Mouse (Mus musculus) testis, adult 2 months (tissue): ENCODE results near the gene Srsf9. TPM values are rescaled to one million over a fixed set of nuclear protein-coding genes. Genes with fewer than 3 reads are reported as not detected.
"Not testable (repeated sequence)": the region's sequence is repeated elsewhere in the genome, so short reads cannot be mapped to it uniquely, and the experiment has no call there.

ENCODE experiments used
- H3K27ac ChIP-seq: fragments of 200-500 bp; 2 replicates; pipeline ENCODE4 v1.5.1; 2012; ENCODE audit warnings: low read depth, low read length; ENCODE audit not compliant: control insufficient read depth, insufficient read depth
- H3K27me3 ChIP-seq: fragments of 200-500 bp; 2 replicates; pipeline ENCODE4 v1.6.1; 2012; ENCODE audit warnings: mild to moderate bottlenecking, low read length, moderate library complexity; ENCODE audit not compliant: control insufficient read depth, insufficient read depth
- H3K36me3 ChIP-seq: fragments of 200-500 bp; 2 replicates; pipeline ENCODE4 v1.6.1; 2012; ENCODE audit warnings: mild to moderate bottlenecking, low read length; ENCODE audit not compliant: control insufficient read depth, insufficient read depth
- H3K4me1 ChIP-seq: fragments of 200-500 bp; 2 replicates; pipeline ENCODE4 v1.6.1; 2012; ENCODE audit warnings: low read length; ENCODE audit not compliant: control insufficient read depth, insufficient read depth
- H3K4me3 ChIP-seq: fragments of 200-500 bp; 2 replicates; pipeline ENCODE4 v1.5.1; 2012; ENCODE audit warnings: low read depth, mild to moderate bottlenecking, low read length, moderate library complexity, mixed read lengths; ENCODE audit not compliant: control insufficient read depth
- CTCF ChIP-seq: fragments of 200-500 bp; IDR thresholded peaks from 2 replicates; pipeline ENCODE4 v1.5.1; 2012; ENCODE audit warnings: low read depth, mild to moderate bottlenecking, inconsistent platforms, low read length, moderate library complexity; ENCODE audit not compliant: control insufficient read depth, insufficient read depth, insufficient replicate concordance
- POLR2A ChIP-seq: fragments of 200-500 bp; IDR thresholded peaks from 2 replicates; pipeline ENCODE4 v1.6.1; 2012; ENCODE audit warnings: low read depth, mild to moderate bottlenecking, inconsistent platforms, low read length, moderate library complexity; ENCODE audit not compliant: control insufficient read depth
- polyA plus RNA-seq: library from polyadenylated mRNA; depleted of rRNA; stranded (reverse); fragments of >200 nt; gene quantifications from 2 replicates; pipeline ENCODE4 v1.2.3, GENCODE M21; 2012

Srsf9 gene
- polyA plus RNA-seq, 1 experiment, result 45.5 TPM

DNA sequence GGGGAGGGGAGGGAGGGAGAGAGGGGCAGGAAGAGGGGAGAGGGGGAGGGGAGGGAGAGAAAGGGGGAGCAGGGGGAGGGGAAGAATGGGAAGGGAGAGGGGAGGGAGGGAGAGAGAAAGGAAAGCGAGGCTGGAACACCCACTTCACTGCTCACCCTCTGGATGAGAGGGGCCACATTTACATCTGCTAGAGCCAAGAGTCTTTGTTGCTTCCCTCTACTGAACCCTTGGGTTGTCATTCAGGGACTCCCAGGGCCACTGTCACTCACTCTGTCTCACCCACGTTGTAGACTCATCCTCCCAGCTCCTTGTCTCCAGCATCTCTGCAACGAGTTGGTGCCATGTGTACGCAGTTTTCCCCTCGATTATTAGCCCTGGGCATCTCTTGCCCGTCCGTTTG is 35.2 kb downstream of the Srsf9 start:
- Histone ChIP-seq H3K4me3 (no peak overlapping the region), H3K4me1 (no peaks in the 10 kb centered on the region; the same call in 1 of the 2 replicates), H3K27ac (no peak overlapping the region), H3K36me3 (no peaks in the 10 kb centered on the region), H3K27me3 (no peaks in the 10 kb centered on the region)
- TF ChIP-seq CTCF (no peak), POLR2A (no peak)

DNA sequence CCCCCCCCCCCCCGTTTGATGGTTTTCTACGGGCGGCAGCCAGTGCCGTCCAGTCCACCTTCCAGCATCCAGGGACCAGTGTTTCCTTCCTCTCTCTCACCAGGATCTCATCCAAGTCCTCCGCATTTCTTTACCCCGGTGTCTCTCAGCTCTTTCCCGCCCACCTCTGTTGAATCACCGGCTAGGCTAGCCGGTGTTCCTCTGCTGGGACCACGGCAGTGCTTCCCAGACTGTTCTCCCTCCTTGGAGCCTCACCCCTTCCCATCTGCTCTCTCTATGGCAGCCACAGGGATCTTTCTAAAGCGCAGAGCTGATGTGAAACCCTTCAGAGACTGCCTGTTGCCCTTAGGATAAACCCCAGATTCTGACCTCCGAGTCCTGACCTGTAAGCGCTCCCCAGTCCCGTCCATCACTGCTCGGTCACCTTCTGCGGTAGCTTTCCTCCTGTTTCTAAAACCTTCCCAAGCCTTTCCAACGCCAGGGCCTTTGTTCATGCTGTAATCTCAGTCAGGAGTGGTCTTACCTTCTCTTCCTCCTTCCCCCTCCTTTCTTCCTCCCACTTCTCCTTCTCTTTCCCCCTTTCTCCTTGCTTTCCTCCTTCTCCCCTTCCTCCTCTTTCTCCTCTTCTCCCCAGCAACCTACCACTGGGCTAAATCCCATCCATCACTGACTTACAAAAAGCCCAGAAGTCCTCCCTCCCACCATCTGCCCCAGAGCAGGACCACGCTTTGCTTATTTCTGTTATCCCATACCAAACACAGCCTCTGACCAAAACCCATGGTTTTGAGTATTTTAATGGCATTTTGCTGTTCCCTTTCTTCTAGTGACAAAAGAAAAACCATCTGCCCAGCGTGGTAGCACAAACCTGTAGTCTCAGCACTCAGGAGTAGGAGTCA is 36.1 kb downstream of the Srsf9 start:
- H3K27me3 ChIP-seq, result no peaks in the 10 kb centered on the region
- no peaks in the 10 kb centered on the region; the same call in 1 of the 2 replicates for H3K4me1 ChIP-seq
- TF ChIP-seq POLR2A, result no peak
- TF ChIP-seq CTCF, result no peak

DNA sequence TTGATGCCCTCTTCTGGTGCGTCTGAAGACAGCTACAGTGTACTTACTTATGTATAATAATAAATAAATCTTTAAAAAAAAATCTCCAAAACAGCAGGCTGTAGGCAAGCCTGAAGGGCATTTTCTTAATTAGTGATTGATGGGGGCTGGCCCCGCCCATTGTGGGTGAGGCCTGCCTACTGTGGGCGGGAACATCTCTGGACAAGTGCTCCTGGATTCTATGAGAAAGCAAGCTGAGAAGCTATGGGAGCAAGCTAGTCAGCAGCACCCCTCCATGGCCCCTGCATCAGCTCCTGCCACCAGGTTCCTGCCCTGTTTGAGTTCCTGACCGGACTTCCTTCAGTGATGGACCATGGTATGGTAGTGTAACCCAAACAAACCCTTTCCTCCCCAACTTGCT is 37.8 kb downstream of the Srsf9 start:
- Histone ChIP-seq H3K4me1 (no peaks in the 10 kb centered on the region), H3K27me3 (no peaks in the 10 kb centered on the region), H3K4me3 (no peak overlapping the region), H3K36me3 (no peaks in the 10 kb centered on the region), H3K27ac (no peak overlapping the region)
- TF ChIP-seq POLR2A, result no peak
- no peak for TF ChIP-seq CTCF

More for the DNA sequence above, 36.1 kb downstream of the Srsf9 start:
- Histone ChIP-seq H3K36me3 (no peaks in the 10 kb centered on the region), H3K27ac (no peak overlapping the region), H3K4me3 (no peak overlapping the region)

DNA sequence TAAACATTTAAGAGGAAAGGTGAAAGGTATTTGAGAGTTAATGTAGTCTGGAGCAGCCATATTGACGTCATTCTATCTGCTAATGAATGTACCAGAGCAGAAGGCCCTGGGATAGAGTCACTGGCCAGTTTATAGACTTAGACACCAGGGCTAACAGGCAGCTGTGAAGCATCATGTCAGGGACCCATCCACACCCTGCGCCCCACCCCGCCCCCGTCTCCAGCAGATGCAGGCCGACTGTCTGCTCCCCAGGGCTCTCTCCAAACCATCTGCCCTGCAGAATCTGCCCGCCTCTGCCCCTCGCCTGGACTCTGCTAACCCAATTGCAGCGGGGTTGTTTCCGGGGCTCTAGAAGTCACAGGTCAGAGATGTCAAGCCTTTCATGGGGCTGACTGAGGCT is 44.8 kb downstream of the Srsf9 start:
- H3K4me3 ChIP-seq, result no peak overlapping the region
- no peaks in the 10 kb centered on the region for H3K36me3 ChIP-seq
- H3K27me3 ChIP-seq, result no peaks in the 10 kb centered on the region
- H3K27ac ChIP-seq, result no peak overlapping the region
- TF ChIP-seq CTCF (no peak), POLR2A (no peak)
- H3K4me1 ChIP-seq, result peaks cover 6% of the 10 kb centered on the region; the same call in 1 of the 2 replicates

DNA sequence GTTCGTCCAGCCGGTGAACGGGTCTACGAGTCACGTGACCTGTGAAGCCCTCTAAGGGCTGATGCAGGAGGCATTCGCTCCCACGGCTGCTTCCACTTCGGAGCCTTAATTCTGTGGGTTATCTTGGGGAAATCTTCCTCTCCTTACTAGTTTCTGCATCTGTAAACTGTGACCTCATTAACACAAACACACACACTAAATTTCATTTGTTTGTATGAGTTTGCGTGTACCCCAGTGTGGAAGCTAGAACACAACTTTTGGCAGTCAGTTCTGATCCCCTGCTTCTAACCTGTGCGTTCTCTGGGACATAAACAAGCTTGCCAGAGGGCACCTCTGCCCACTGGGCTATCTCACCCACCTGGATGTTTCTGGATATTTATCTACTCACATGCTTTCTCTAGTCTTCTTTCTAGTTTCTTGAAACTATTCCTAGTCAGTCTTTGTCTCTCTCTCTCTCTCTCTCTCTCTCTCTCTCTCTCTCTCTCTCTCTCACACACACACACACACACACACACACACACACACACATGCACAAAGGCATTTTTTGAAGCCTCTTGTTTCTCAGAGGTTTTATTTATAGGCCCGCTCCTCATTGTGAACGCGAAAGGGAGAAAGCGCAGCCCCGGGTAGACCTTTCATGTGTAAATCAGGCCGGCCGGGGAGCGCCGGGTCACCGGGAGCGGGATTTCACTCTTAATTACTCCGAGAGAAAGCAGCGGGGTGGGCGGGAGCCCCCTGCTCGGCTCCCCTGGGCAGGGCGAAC is 46.6 kb downstream of the Srsf9 start:
- TF ChIP-seq POLR2A (no peak), CTCF (no peak)
- no peaks in the 10 kb centered on the region for H3K36me3 ChIP-seq
- H3K27ac ChIP-seq, result peak overlapping the region; percentile 21; the same call in 1 of the 2 replicates
- H3K4me3 ChIP-seq, result peak overlapping the region; percentile 8
- H3K27me3 ChIP-seq, result no peaks in the 10 kb centered on the region
- H3K4me1 ChIP-seq, result peaks cover 6% of the 10 kb centered on the region; the same call in 1 of the 2 replicates

DNA sequence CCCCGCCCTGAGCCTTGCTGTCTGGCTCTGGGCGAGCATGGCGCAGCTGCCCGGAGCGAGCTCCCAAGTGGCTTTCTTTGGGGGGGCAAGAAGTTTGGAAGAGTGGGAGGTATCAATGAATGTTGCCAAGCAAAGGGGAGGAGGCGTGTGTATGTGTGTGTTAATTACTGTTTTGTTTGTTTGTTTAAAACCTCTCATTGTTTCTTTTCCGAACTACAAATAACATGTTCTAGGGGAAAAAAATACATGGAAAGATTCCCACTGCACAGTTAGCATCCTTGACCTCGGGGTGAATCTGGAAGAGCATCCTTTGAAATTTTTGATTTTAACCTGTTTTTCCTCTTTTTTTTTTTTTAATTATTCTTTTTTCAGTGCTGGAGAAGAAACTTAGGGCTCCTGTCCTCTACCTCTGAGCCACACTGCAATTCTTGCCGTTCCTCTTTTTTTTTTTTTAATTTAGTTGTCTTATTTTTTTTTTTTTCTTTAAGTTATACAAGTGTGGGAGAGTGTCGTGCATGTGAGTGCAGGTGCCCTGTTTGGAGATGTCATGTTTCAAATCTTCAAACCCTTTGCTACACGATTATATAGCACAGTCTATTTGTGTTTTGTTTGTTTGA is 47.3 kb downstream of the Srsf9 start:
- Histone ChIP-seq H3K36me3 (no peaks in the 10 kb centered on the region), H3K4me3 (peak overlapping the region; percentile 8), H3K27me3 (no peaks in the 10 kb centered on the region), H3K4me1 (peaks cover 6% of the 10 kb centered on the region; the same call in 1 of the 2 replicates), H3K27ac (peak overlapping the region; percentile 21; the same call in 1 of the 2 replicates)
- TF ChIP-seq POLR2A (no peak), CTCF (no peak)

DNA sequence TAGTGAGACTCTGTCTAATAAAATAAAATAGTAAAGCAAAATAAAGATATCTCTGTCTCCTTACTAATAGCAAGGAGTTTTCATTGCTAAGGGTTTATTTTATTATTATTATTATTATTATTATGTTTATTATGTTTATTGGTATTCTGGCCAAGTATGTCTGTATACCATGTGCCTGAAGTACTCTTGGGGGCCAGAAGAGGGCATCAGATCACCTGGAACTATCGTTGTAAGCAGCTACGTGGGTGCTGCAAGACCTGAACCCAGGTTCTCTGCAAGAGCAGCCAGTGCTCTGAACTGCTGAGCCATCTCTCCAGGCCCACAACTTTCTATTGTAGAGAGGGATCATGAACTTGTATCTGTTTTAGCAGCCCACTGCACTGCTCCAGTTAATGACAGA is 48.5 kb downstream of the Srsf9 start:
- Histone ChIP-seq H3K27ac (no peak overlapping the region), H3K27me3 (no peaks in the 10 kb centered on the region), H3K36me3 (no peaks in the 10 kb centered on the region), H3K4me1 (peaks cover 6% of the 10 kb centered on the region; the same call in 1 of the 2 replicates), H3K4me3 (no peak overlapping the region)
- no peak for TF ChIP-seq POLR2A
- TF ChIP-seq CTCF, result no peak

DNA sequence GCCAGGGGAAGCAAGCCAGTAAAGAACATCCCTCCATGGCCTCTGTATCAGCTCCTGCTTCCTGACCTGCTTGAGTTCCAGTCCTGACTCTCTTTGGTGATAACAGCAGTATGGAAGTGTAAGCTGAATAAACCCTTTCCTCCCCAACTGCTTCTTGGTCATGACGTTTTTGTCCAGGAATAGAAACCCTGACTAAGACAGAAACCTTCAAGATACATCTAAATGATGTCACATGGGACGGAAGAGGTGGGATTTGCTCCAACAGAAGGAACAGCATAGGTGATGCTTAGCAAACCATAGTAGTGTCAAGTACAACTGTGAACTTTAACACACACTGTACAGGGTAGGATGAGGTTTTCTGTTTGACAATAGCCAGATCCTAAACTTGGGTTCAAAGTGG is 51.9 kb downstream of the Srsf9 start:
- H3K36me3 ChIP-seq, H3K4me1 ChIP-seq, H3K27ac ChIP-seq, H3K27me3 ChIP-seq, H3K4me3 ChIP-seq: not testable (repeated sequence)
